Mouse (Mus musculus) CH12.LX (cell line): ENCODE data around the gene Gng12. TPM values are rescaled to one million over a fixed set of nuclear protein-coding genes. Genes with fewer than 3 reads are reported as not detected.

Source experiments
- DNase-seq: peaks from one replicate; pipeline ENCODE4 v3.0.0-alpha.2; 2013; ENCODE audit errors: extremely low read depth
- H3K27ac ChIP-seq: 2 replicates; pipeline ENCODE4 v1.5.1; 2012; ENCODE audit warnings: low read depth, mild to moderate bottlenecking, control low read depth, moderate library complexity; ENCODE audit not compliant: insufficient read depth
- H3K27me3 ChIP-seq: replicated peaks from 2 replicates; pipeline ENCODE3; 2012; ENCODE audit warnings: inconsistent platforms
- H3K36me3 ChIP-seq, 2 experiments: replicated peaks in 1 of 2; 2 replicates each; pipeline versions ENCODE3 to v1.6.1; 2012; ENCODE audit warnings: inconsistent platforms in 1 of 2, low read length in 1 of 2, mild to moderate bottlenecking in 1 of 2, mixed read lengths in 1 of 2, moderate library complexity in 1 of 2; ENCODE audit not compliant: control insufficient read depth in 1 of 2, insufficient read depth in 1 of 2
- H3K4me1 ChIP-seq, 2 experiments: 2 replicates each; pipeline ENCODE4 v1.6.1; 2012; ENCODE audit warnings: inconsistent platforms in 1 of 2, moderate library complexity in 1 of 2; ENCODE audit not compliant: insufficient read depth in 2 of 2, control insufficient read depth in 1 of 2
- H3K4me2 ChIP-seq: 2 replicates; pipeline ENCODE4 v1.6.1; 2012; ENCODE audit warnings: low read depth, mild to moderate bottlenecking, control low read depth; ENCODE audit not compliant: poor library complexity, insufficient read depth, severe bottlenecking
- H3K4me3 ChIP-seq, 3 experiments: fragments of 150-350 bp in 1 of 3; sonication (generic) in 1 of 3; replicated peaks in 1 of 3; 2 replicates each; pipeline versions ENCODE3 to v1.5.1; 2011 to 2012; ENCODE audit warnings: low read depth in 2 of 3, low read length in 2 of 3, mild to moderate bottlenecking in 2 of 3, moderate library complexity in 2 of 3, control low read depth in 1 of 3, improper control_type of control experiment in 1 of 3, inconsistent platforms in 1 of 3, mixed read lengths in 1 of 3; ENCODE audit not compliant: poor library complexity in 1 of 3
- H3K79me2 ChIP-seq: replicated peaks from 2 replicates; pipeline ENCODE4 v1.6.1; 2012; ENCODE audit warnings: mild to moderate bottlenecking, moderate library complexity; ENCODE audit not compliant: control insufficient read depth, poor library complexity, insufficient read depth, severe bottlenecking; ENCODE audit errors: extremely low read depth
- H3K9ac ChIP-seq: 2 replicates; pipeline ENCODE4 v1.6.1; 2012; ENCODE audit warnings: low read depth, mild to moderate bottlenecking, control low read depth, moderate library complexity; ENCODE audit not compliant: insufficient read depth
- H3K9me3 ChIP-seq: replicated peaks from 2 replicates; pipeline ENCODE3; 2012; ENCODE audit warnings: low read length, inconsistent platforms, mixed read lengths
- CHD1 ChIP-seq: IDR thresholded peaks from 2 replicates; pipeline ENCODE4 v1.6.1; 2012; ENCODE audit warnings: low read depth, low read length, improper control_type of control experiment, inconsistent platforms
- CHD2 ChIP-seq: IDR thresholded peaks from 2 replicates; pipeline ENCODE4 v1.6.1; 2011; ENCODE audit warnings: low read length, improper control_type of control experiment
- E2F4 ChIP-seq: IDR thresholded peaks from 2 replicates; pipeline ENCODE4 v1.6.1; 2011; ENCODE audit warnings: low read depth, low read length, improper control_type of control experiment; ENCODE audit not compliant: insufficient replicate concordance
- ELF1 ChIP-seq: IDR thresholded peaks from 2 replicates; pipeline ENCODE4 v1.6.1; 2014; ENCODE audit warnings: low read depth, mild to moderate bottlenecking, inconsistent platforms, low read length, improper control_type of control experiment
- JUND ChIP-seq: conservative IDR thresholded peaks from 2 replicates; pipeline ENCODE4 v1.6.1; 2011; ENCODE audit warnings: low read depth, low read length, improper control_type of control experiment
- MAX ChIP-seq: IDR thresholded peaks from 2 replicates; pipeline ENCODE4 v1.6.1; 2011; ENCODE audit warnings: low read length, improper control_type of control experiment
- MAZ ChIP-seq: IDR thresholded peaks from 2 replicates; pipeline ENCODE4 v1.6.1; 2012; ENCODE audit warnings: low read depth, mild to moderate bottlenecking, inconsistent platforms, low read length, improper control_type of control experiment, moderate library complexity
- MEF2A ChIP-seq: IDR thresholded peaks from 2 replicates; pipeline ENCODE4 v1.6.1; 2014; ENCODE audit warnings: low read depth, mild to moderate bottlenecking, inconsistent platforms, low read length, improper control_type of control experiment, borderline replicate concordance
- MXI1 ChIP-seq: IDR thresholded peaks from 2 replicates; pipeline ENCODE4 v1.6.1; 2011; ENCODE audit warnings: mild to moderate bottlenecking, low read depth, low read length, improper control_type of control experiment
- MYC ChIP-seq: IDR thresholded peaks from 2 replicates; pipeline ENCODE4 v1.6.1; 2011; ENCODE audit warnings: low read depth, mild to moderate bottlenecking, improper control_type of control experiment, low read length
- NRF1 ChIP-seq: IDR thresholded peaks from 2 replicates; pipeline ENCODE4 v1.6.1; 2014; ENCODE audit warnings: low read depth, mild to moderate bottlenecking, inconsistent platforms, low read length, improper control_type of control experiment, moderate library complexity
- PAX5 ChIP-seq: IDR thresholded peaks from 2 replicates; pipeline ENCODE4 v1.6.1; 2012; ENCODE audit warnings: low read length, inconsistent platforms, mixed read lengths
- POLR2AphosphoS2 ChIP-seq: IDR thresholded peaks from 2 replicates; pipeline ENCODE4 v1.6.1; 2011; ENCODE audit warnings: low read depth, low read length, improper control_type of control experiment
- RAD21 ChIP-seq: IDR thresholded peaks from 2 replicates; pipeline ENCODE4 v1.6.1; 2011; ENCODE audit warnings: low read depth, mild to moderate bottlenecking, low read length, improper control_type of control experiment, moderate library complexity
- SIN3A ChIP-seq: IDR thresholded peaks from 2 replicates; pipeline ENCODE4 v1.6.1; 2012; ENCODE audit warnings: low read length, improper control_type of control experiment, inconsistent platforms
- TBP ChIP-seq: conservative IDR thresholded peaks from 2 replicates; pipeline ENCODE4 v1.6.1; 2011; ENCODE audit warnings: low read depth, low read length, improper control_type of control experiment
- ZKSCAN1 ChIP-seq: IDR thresholded peaks from 2 replicates; pipeline ENCODE4 v1.6.1; 2012; ENCODE audit warnings: low read depth, inconsistent platforms, low read length, improper control_type of control experiment, borderline replicate concordance
- dilution Hi-C: fragments of 300-500 bp; cut with MboI; formaldehyde crosslinking; loops from 2 replicates; pipeline ENCODE4 v1.14.3; 2020; ENCODE audit warnings: low sequenced_read_pairs; ENCODE audit not compliant: extremely low pct_unique_long_range_greater_than_20kb, extremely low pct_ligation_motif_present
- in situ Hi-C: fragments of 300-500 bp; cut with MboI; formaldehyde crosslinking; loops from 3 replicates; pipeline ENCODE4 v1.14.3; 2019; ENCODE audit warnings: low sequenced_read_pairs, low pct_ligation_motif_present, low pct_unique_long_range_greater_than_20kb, mixed read lengths
- polyA plus RNA-seq: library from polyadenylated mRNA; unstranded; fragments of >175 nt; gene quantifications from 2 replicates; pipeline ENCODE4 v1.2.1, GENCODE M21; 2012; ENCODE audit warnings: low read depth; ENCODE audit not compliant: insufficient read length
- total RNA-seq, 2 experiments: library from RNA; depleted of rRNA; stranded (reverse); fragments of 300-350 nt in 1 of 2; fragments of >200 nt in 1 of 2; gene quantifications; 2 replicates each; pipeline ENCODE4 v1.2.3; 2012 to 2014

Gng12 gene
- total and polyA plus RNA-seq, 3 experiments: 3.9 to 20.8 (median 12.2) TPM

GRCm38 (mm10) chr6:66988363-66988762, 92.2 kb downstream of the Gng12 start:
- no peak for DNase-seq
- Histone ChIP-seq H3K79me2 (no peaks in the 10 kb centered on the region), H3K4me1 (peaks cover 38 to 62% of the 10 kb centered on the region in 2 experiments), H3K9me3 (no peaks in the 10 kb centered on the region), H3K27me3 (no peaks in the 10 kb centered on the region), H3K4me2 (no peak overlapping the region), H3K9ac (peak overlapping the region; percentile 49; the same call in 1 of the 2 replicates), H3K36me3 (no peaks in the 10 kb centered on the region), H3K27ac (peak overlapping the region; percentile 82), H3K4me3 (no peak overlapping the region)
- dilution Hi-C loops: no loop called here
- in situ Hi-C loops: no loop called here
- TF ChIP-seq MXI1 (no peak), POLR2AphosphoS2 (no peak), NRF1 (no peak), MYC (no peak), TBP (no peak), SIN3A (no peak)
- TF ChIP-seq, all 38 proteins: peak for 0

GRCm38 (mm10) chr6:66989037-66989436, 92.8 kb downstream of the Gng12 start:
- Histone ChIP-seq H3K27me3 (no peaks in the 10 kb centered on the region), H3K79me2 (no peaks in the 10 kb centered on the region), H3K27ac (no peak overlapping the region), H3K36me3 (no peaks in the 10 kb centered on the region), H3K9ac (0 out of 2 replicates have a peak overlapping the region, but pooled peaks have one; percentile 35), H3K4me1 (peaks cover 34 to 58% of the 10 kb centered on the region in 2 experiments), H3K9me3 (no peaks in the 10 kb centered on the region), H3K4me2 (0 out of 2 replicates have a peak overlapping the region, but pooled peaks have one; percentile 3), H3K4me3 (no peak overlapping the region)
- no peak for TF ChIP-seq MAX
- no peak for TF ChIP-seq NRF1
- TF ChIP-seq ZKSCAN1: no peak
- no peak for TF ChIP-seq E2F4
- no peak for TF ChIP-seq MAZ
- TF ChIP-seq CHD1: no peak
- no peak for TF ChIP-seq PAX5
- TF ChIP-seq POLR2AphosphoS2: no peak
- no peak for TF ChIP-seq ELF1
- no peak for TF ChIP-seq RAD21
- TF ChIP-seq MXI1: no peak
- TF ChIP-seq MEF2A: no peak
- no peak for TF ChIP-seq JUND
- no peak for TF ChIP-seq CHD2
- in situ Hi-C loops: no loop called here
- dilution Hi-C loops: no loop called here
- DNase-seq: no peak
